Mouse (Mus musculus): Measurements from ENCODE around the gene Lyrm1. TPM values are rescaled to one million over a fixed set of nuclear protein-coding genes. Genes with fewer than 3 reads are reported as not detected.

The Lyrm1 gene
- polyA plus RNA-seq, 1 experiment from 2014 or later: 3.0 TPM

GRCm38 (mm10) chr7:119887887-119888286 lies 7.8 kb upstream of the Lyrm1 start:
- Histone ChIP-seq H3K4me1 (replicated peaks) (0 out of 2 replicates have a peak, but pooled peaks cover 4% of the 10 kb centered on the region), H3K4me3 (replicated peaks) (no peak overlapping the region), H3K27me3 (no peaks in the 10 kb centered on the region), H3K4me2 (no peak overlapping the region), H3K9ac (no peak overlapping the region), H3K27ac (replicated peaks) (no peak overlapping the region), H3K36me3 (replicated peaks) (no peaks in the 10 kb centered on the region), H3K9me3 (replicated peaks) (no peaks in the 10 kb centered on the region)
- no peak for ATAC-seq (ENCODE audit: insufficient read depth)
- 75% methylated on average over 4 of the region's 4 CpGs for WGBS (ENCODE audit: insufficient replicate concordance)

GRCm38 (mm10) chr7:119892198-119892597 lies 3.5 kb upstream of the Lyrm1 start:
- 76% methylated on average over 1 of the region's 1 CpGs for WGBS (ENCODE audit: insufficient replicate concordance)
- no peak overlapping the region for H3K4me3 ChIP-seq (replicated peaks)
- no peaks in the 10 kb centered on the region for H3K36me3 ChIP-seq (replicated peaks)
- no peak overlapping the region for H3K4me2 ChIP-seq
- H3K27ac ChIP-seq (replicated peaks): no peak overlapping the region
- H3K9me3 ChIP-seq (replicated peaks): no peaks in the 10 kb centered on the region
- H3K27me3 ChIP-seq: no peaks in the 10 kb centered on the region
- no peak for ATAC-seq (ENCODE audit: insufficient read depth)
- no peak overlapping the region for H3K9ac ChIP-seq
- H3K4me1 ChIP-seq (replicated peaks): peaks cover 36% of the 10 kb centered on the region

- WGBS (ENCODE audit: insufficient replicate concordance): 38% methylated on average over 4 of the region's 4 CpGs
- H3K4me1 ChIP-seq (replicated peaks): peaks cover 41% of the 10 kb centered on the region
- no peak overlapping the region for H3K4me3 ChIP-seq (replicated peaks)
- H3K27ac ChIP-seq (replicated peaks): no peak overlapping the region
- H3K27me3 ChIP-seq: no peaks in the 10 kb centered on the region
- no peaks in the 10 kb centered on the region for H3K36me3 ChIP-seq (replicated peaks)
- no peak overlapping the region for H3K4me2 ChIP-seq
- H3K9me3 ChIP-seq (replicated peaks): no peaks in the 10 kb centered on the region
- H3K9ac ChIP-seq: no peak overlapping the region
- ATAC-seq (ENCODE audit: insufficient read depth): no peak
These were observed 2.9 kb upstream of the Lyrm1 start for GRCm38 (mm10) chr7:119892742-119893141.

- under 1% methylated on average over 15 of the region's 15 CpGs for WGBS (ENCODE audit: insufficient replicate concordance)
- no peak overlapping the region; the same call in 1 of the 2 replicates for H3K27ac ChIP-seq (replicated peaks)
- H3K4me1 ChIP-seq (replicated peaks): peaks cover 42% of the 10 kb centered on the region
- no peaks in the 10 kb centered on the region for H3K9me3 ChIP-seq (replicated peaks)
- H3K4me3 ChIP-seq (replicated peaks): peak overlapping the region; percentile 75
- peak overlapping the region; percentile 74 for H3K9ac ChIP-seq
- peak overlapping the region; percentile 92 for H3K4me2 ChIP-seq
- peak; percentile 20; the same call in 1 of the 2 replicates for ATAC-seq (ENCODE audit: insufficient read depth)
- no peaks in the 10 kb centered on the region for H3K27me3 ChIP-seq
- H3K36me3 ChIP-seq (replicated peaks): no peaks in the 10 kb centered on the region
These were observed 680 bp upstream of the Lyrm1 start for GRCm38 (mm10) chr7:119894818-119895544.

- H3K4me1 ChIP-seq (replicated peaks): peaks cover 41% of the 10 kb centered on the region
- H3K4me3 ChIP-seq (replicated peaks): no peak overlapping the region
- WGBS (ENCODE audit: insufficient replicate concordance): 56% methylated on average over 8 of the region's 8 CpGs
- no peak overlapping the region for H3K4me2 ChIP-seq
- H3K9me3 ChIP-seq (replicated peaks): no peaks in the 10 kb centered on the region
- no peak overlapping the region for H3K9ac ChIP-seq
- H3K27me3 ChIP-seq: no peaks in the 10 kb centered on the region
- no peaks in the 10 kb centered on the region for H3K36me3 ChIP-seq (replicated peaks)
- no peak overlapping the region for H3K27ac ChIP-seq (replicated peaks)
- no peak for ATAC-seq (ENCODE audit: insufficient read depth)
These were observed 2.0 kb downstream of the Lyrm1 start for GRCm38 (mm10) chr7:119897521-119898109.

- Histone ChIP-seq H3K27ac (replicated peaks) (no peak overlapping the region), H3K27me3 (no peaks in the 10 kb centered on the region), H3K4me1 (replicated peaks) (peaks cover 35% of the 10 kb centered on the region), H3K9me3 (replicated peaks) (no peaks in the 10 kb centered on the region), H3K4me2 (no peak overlapping the region), H3K4me3 (replicated peaks) (no peak overlapping the region), H3K9ac (no peak overlapping the region), H3K36me3 (replicated peaks) (no peaks in the 10 kb centered on the region)
- no peak for ATAC-seq (ENCODE audit: insufficient read depth)
- WGBS (ENCODE audit: insufficient replicate concordance): 63% methylated on average over 1 of the region's 1 CpGs
These were observed 2.7 kb downstream of the Lyrm1 start for GRCm38 (mm10) chr7:119898247-119898856.

GRCm38 (mm10) chr7:119899386-119900057 lies 3.9 kb downstream of the Lyrm1 start:
- Histone ChIP-seq H3K27ac (replicated peaks) (no peak overlapping the region), H3K9ac (no peak overlapping the region), H3K4me1 (replicated peaks) (peaks cover 27% of the 10 kb centered on the region), H3K4me3 (replicated peaks) (no peak overlapping the region), H3K36me3 (replicated peaks) (no peaks in the 10 kb centered on the region), H3K27me3 (no peaks in the 10 kb centered on the region), H3K9me3 (replicated peaks) (no peaks in the 10 kb centered on the region), H3K4me2 (no peak overlapping the region)
- no peak for ATAC-seq (ENCODE audit: insufficient read depth)
- 21% methylated on average over 3 of the region's 3 CpGs for WGBS (ENCODE audit: insufficient replicate concordance)

GRCm38 (mm10) chr7:119906523-119907215 lies 11.0 kb downstream of the Lyrm1 start:
- 62% methylated on average over 3 of the region's 3 CpGs for WGBS (ENCODE audit: insufficient replicate concordance)
- Histone ChIP-seq H3K4me3 (replicated peaks) (no peak overlapping the region), H3K9me3 (replicated peaks) (no peaks in the 10 kb centered on the region), H3K27ac (replicated peaks) (no peak overlapping the region), H3K9ac (no peak overlapping the region), H3K36me3 (replicated peaks) (no peaks in the 10 kb centered on the region), H3K27me3 (no peaks in the 10 kb centered on the region), H3K4me1 (replicated peaks) (no peaks in the 10 kb centered on the region), H3K4me2 (no peak overlapping the region)
- no peak for ATAC-seq (ENCODE audit: insufficient read depth)

GRCm38 (mm10) chr7:119911727-119912126 lies 16.1 kb downstream of the Lyrm1 start:
- no peak for ATAC-seq (ENCODE audit: insufficient read depth)
- Histone ChIP-seq H3K36me3 (replicated peaks) (no peaks in the 10 kb centered on the region), H3K27ac (replicated peaks) (no peak overlapping the region), H3K9ac (no peak overlapping the region), H3K9me3 (replicated peaks) (no peaks in the 10 kb centered on the region), H3K27me3 (no peaks in the 10 kb centered on the region), H3K4me3 (replicated peaks) (no peak overlapping the region), H3K4me2 (no peak overlapping the region), H3K4me1 (replicated peaks) (no peaks in the 10 kb centered on the region)
- WGBS (ENCODE audit: insufficient replicate concordance): 44% methylated on average over 3 of the region's 3 CpGs

- no peaks in the 10 kb centered on the region for H3K9me3 ChIP-seq (replicated peaks)
- H3K9ac ChIP-seq: no peak overlapping the region
- H3K4me3 ChIP-seq (replicated peaks): no peak overlapping the region
- no peaks in the 10 kb centered on the region for H3K36me3 ChIP-seq (replicated peaks)
- no peak for ATAC-seq (ENCODE audit: insufficient read depth)
- H3K4me1 ChIP-seq (replicated peaks): no peaks in the 10 kb centered on the region
- no peaks in the 10 kb centered on the region for H3K27me3 ChIP-seq
- H3K27ac ChIP-seq (replicated peaks): no peak overlapping the region
- no peak overlapping the region for H3K4me2 ChIP-seq
- WGBS (ENCODE audit: insufficient replicate concordance): 23% methylated on average over 2 of the region's 2 CpGs
These were observed 24.8 kb downstream of the Lyrm1 start for GRCm38 (mm10) chr7:119920457-119920856.
